Mouse (Mus musculus): ENCODE measurements around the gene Gna13. TPM values are rescaled to one million over a fixed set of nuclear protein-coding genes. Genes with fewer than 3 reads are reported as not detected.

Gna13 gene
- polyA plus RNA-seq, 1 experiment from 2014 or later: 23.0 TPM

DNA sequence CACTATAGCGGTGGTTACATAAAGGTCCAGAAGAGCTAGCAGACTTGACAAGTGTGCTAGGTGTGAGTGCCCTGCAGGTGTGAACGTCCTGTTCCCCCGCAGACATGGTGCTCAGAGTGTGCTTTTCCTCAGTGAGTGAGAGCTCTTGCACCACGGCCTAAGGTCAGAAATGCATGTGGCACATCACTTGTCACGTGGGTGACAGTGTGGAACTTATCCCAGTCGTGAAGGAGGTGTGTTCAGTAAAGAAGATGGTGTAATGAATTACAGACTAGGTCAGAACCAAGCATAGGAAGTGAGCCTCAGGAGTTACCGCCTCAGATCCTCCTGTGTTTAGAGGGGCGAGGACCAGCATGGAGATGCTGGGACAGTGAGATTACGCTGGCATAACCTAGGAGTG lies 32.7 kb downstream of the Gna13 start:
- Histone ChIP-seq H3K36me3 (ENCODE audit: control insufficient read depth, insufficient read depth, low read length) (peaks cover 14% of the 10 kb centered on the region; the same call in 1 of the 2 replicates), H3K27ac (ENCODE audit: low read depth, low read length) (no peak overlapping the region), H3K4me1 (ENCODE audit: control insufficient read depth, insufficient read depth, low read length) (no peaks in the 10 kb centered on the region), H3K9ac (replicated peaks; ENCODE audit: low read depth, low read length) (no peak overlapping the region), H3K4me3 (ENCODE audit: low read depth, low read length) (no peak overlapping the region), H3K9me3 (ENCODE audit: control insufficient read depth, low read length) (no peaks in the 10 kb centered on the region), H3K4me2 (ENCODE audit: low read depth, low read length) (no peak overlapping the region), H3K27me3 (ENCODE audit: control insufficient read depth, insufficient read depth, low read length) (no peaks in the 10 kb centered on the region)
- WGBS: 96% methylated on average over 9 of the region's 9 CpGs
- no peak for ATAC-seq (ENCODE audit: low read depth)

DNA sequence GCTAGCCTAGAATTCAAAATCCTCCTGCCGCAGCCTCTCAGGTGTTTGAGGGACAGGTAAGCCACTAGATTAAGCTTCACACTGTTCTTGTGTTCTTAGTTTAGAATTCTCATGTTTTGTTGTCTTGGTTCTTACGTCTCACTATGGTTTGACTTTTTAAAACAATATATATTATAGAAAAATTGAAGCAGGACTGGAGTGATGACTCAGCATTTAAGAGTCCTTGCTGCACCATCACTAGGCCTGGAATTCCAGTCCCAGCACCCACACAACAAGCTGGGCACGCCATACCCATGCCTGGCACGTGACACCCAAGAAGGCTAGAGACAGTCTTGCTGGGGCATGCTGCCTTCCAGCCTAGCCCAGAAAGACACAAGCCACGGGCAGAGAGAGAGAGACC lies 43.8 kb downstream of the Gna13 start:
- Histone ChIP-seq H3K27me3 (ENCODE audit: control insufficient read depth, insufficient read depth, low read length) (no peaks in the 10 kb centered on the region), H3K9me3 (ENCODE audit: control insufficient read depth, low read length) (no peaks in the 10 kb centered on the region), H3K4me3 (ENCODE audit: low read depth, low read length) (no peak overlapping the region), H3K9ac (replicated peaks; ENCODE audit: low read depth, low read length) (no peak overlapping the region), H3K27ac (ENCODE audit: low read depth, low read length) (no peak overlapping the region), H3K4me1 (ENCODE audit: control insufficient read depth, insufficient read depth, low read length) (no peaks in the 10 kb centered on the region), H3K36me3 (ENCODE audit: control insufficient read depth, insufficient read depth, low read length) (no peaks in the 10 kb centered on the region), H3K4me2 (ENCODE audit: low read depth, low read length) (no peak overlapping the region)
- WGBS: 91% methylated on average over 5 of the region's 5 CpGs
- ATAC-seq (ENCODE audit: low read depth): no peak

DNA sequence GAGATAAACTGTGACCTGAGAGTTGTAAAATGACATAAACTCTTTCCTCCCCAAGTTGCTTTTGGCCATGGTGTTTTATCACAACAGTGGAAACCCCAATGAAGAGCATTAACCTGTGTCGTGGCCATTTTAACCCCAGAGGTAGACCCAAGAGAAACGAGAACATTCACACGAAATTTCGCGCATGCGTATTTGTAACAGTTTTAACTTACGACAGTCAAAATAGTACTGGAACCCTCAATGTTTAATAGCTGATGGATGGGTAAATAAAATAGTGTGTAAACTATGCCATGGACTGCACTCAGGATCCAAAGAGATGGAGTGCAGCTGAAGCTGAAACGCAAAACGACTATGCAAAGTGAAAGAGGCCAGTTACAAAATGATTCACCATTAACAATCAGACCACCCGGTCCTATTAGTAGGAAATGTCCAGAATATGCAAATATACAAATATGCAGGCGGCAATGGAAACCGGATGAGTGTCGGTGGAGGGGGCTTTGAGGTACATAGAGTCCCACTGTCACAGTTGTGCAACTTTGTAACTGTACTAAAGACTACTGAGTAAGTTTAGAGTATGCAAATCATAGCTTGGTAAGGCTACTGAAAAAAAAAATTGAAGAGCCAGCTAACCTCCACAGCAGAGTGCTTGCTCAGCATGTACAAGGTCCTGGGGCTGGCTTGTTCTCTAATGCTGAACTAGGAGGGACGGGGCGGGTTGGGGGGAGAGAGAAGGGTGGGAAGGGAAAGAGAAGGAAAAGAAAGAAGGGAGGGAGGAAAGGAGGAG lies 47.8 kb downstream of the Gna13 start:
- ATAC-seq (ENCODE audit: low read depth): no peak
- WGBS: 93% methylated on average over 15 of the region's 15 CpGs

DNA sequence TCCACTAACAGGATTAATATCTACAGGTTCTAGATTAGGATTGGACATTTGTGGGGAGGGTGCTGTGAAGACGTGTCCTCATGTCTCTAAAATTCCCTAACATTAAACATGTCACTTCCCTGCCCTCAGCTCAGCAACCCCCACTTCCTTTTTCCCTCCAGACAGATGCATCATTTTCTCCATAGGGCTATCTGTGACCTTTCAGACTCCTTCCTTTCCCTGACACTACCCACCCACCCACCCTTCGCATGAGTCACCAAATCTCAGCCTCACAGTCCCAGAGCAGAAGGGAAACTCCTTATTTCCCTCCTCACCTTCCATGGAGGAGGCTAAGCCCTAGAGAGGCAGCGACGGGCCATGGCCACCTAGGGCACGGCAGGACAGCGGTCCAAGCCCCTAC lies 51.0 kb downstream of the Gna13 start, which contains the start of gene 9930022D16Rik:
9930022D16Rik (plus strand) TSS at position 301 of the 400 bp plus-strand sequence.
- H3K27me3 ChIP-seq (ENCODE audit: control insufficient read depth, insufficient read depth, low read length): no peaks in the 10 kb centered on the region
- no peak within 1 kb of the TSS for H3K27ac ChIP-seq (ENCODE audit: low read depth, low read length)
- no peaks in the 10 kb centered on the region for H3K4me1 ChIP-seq (ENCODE audit: control insufficient read depth, insufficient read depth, low read length)
- H3K4me2 ChIP-seq (ENCODE audit: low read depth, low read length): no peak within 1 kb of the TSS
- H3K9ac ChIP-seq (replicated peaks; ENCODE audit: low read depth, low read length): no peak within 1 kb of the TSS
- no peak within 1 kb of the TSS for H3K4me3 ChIP-seq (ENCODE audit: low read depth, low read length)
- 93% methylated on average over 6 of the region's 6 CpGs for WGBS
- H3K36me3 ChIP-seq (ENCODE audit: control insufficient read depth, insufficient read depth, low read length): no peaks in the 10 kb centered on the region
- ATAC-seq (ENCODE audit: low read depth): no peak
- H3K9me3 ChIP-seq (ENCODE audit: control insufficient read depth, low read length): no peaks in the 10 kb centered on the region

More for the DNA sequence above, 47.8 kb downstream of the Gna13 start:
- Histone ChIP-seq H3K4me1 (ENCODE audit: control insufficient read depth, insufficient read depth, low read length) (no peaks in the 10 kb centered on the region), H3K4me3 (ENCODE audit: low read depth, low read length) (no peak overlapping the region), H3K9me3 (ENCODE audit: control insufficient read depth, low read length) (no peaks in the 10 kb centered on the region), H3K27ac (ENCODE audit: low read depth, low read length) (no peak overlapping the region), H3K4me2 (ENCODE audit: low read depth, low read length) (no peak overlapping the region), H3K36me3 (ENCODE audit: control insufficient read depth, insufficient read depth, low read length) (no peaks in the 10 kb centered on the region), H3K9ac (replicated peaks; ENCODE audit: low read depth, low read length) (no peak overlapping the region), H3K27me3 (ENCODE audit: control insufficient read depth, insufficient read depth, low read length) (no peaks in the 10 kb centered on the region)

DNA sequence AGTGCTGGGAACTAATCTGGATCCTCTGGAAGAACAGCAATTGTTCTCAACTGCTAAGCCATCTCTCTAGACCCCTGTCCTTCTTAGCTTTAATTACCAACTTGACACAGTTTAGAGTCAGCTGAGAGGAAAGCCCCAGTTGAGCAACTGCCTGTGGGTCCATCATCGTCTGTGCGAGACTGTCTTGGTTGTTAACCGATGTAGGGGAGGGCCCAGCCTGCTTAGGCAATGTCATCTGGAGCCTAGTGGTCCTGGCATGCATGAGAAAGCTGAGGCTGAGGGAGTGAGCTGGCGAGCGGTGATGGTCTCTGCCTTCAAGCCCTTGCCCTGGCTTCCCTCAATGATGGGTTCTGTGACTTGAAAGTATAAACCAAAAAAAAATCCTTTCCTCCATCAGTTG lies 52.2 kb downstream of the Gna13 start:
- 86% methylated on average over 5 of the region's 5 CpGs for WGBS
- no peak for ATAC-seq (ENCODE audit: low read depth)
- H3K9me3 ChIP-seq (ENCODE audit: control insufficient read depth, low read length): no peaks in the 10 kb centered on the region
- no peaks in the 10 kb centered on the region for H3K4me1 ChIP-seq (ENCODE audit: control insufficient read depth, insufficient read depth, low read length)
- no peak overlapping the region for H3K4me2 ChIP-seq (ENCODE audit: low read depth, low read length)
- no peaks in the 10 kb centered on the region for H3K27me3 ChIP-seq (ENCODE audit: control insufficient read depth, insufficient read depth, low read length)
- no peak overlapping the region for H3K27ac ChIP-seq (ENCODE audit: low read depth, low read length)
- no peak overlapping the region for H3K9ac ChIP-seq (replicated peaks; ENCODE audit: low read depth, low read length)
- no peak overlapping the region for H3K4me3 ChIP-seq (ENCODE audit: low read depth, low read length)
- no peaks in the 10 kb centered on the region for H3K36me3 ChIP-seq (ENCODE audit: control insufficient read depth, insufficient read depth, low read length)

DNA sequence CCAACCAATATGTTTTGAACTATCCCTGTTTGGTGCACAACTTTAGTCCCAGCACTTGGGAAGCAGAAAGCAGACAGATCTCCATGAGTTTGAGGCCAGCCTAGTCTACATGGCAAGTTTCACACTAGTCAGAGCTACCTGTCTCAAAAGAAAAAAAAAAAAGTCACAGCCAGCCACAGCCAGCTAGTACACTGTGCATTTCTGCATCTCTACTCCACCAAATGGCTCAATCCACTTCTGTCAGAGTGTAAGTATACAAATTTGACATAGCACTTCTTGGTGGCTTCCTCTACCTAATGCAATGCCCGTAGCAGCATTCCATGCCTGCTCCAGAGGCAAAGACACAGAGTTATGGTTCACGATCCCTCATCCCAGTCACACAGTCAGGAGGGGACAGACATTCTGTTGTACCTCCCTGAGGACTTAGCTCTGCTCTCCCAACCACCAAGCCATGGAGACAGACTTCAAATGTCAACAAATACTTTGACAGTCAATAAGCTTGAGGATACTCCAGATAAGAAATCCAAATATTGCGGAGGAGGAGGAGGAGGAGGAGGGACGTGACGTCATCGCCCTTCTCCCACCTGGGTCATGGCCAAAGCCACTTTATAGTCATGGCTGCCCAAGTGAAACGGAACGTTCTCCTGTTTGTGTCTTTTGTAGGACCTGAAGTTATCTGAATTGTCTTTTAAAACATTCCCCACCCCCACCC lies 54.2 kb downstream of the Gna13 start:
- Histone ChIP-seq H3K4me3 (ENCODE audit: low read depth, low read length) (no peak overlapping the region), H3K27me3 (ENCODE audit: control insufficient read depth, insufficient read depth, low read length) (no peaks in the 10 kb centered on the region), H3K4me1 (ENCODE audit: control insufficient read depth, insufficient read depth, low read length) (no peaks in the 10 kb centered on the region), H3K9ac (replicated peaks; ENCODE audit: low read depth, low read length) (no peak overlapping the region), H3K36me3 (ENCODE audit: control insufficient read depth, insufficient read depth, low read length) (no peaks in the 10 kb centered on the region), H3K9me3 (ENCODE audit: control insufficient read depth, low read length) (no peaks in the 10 kb centered on the region), H3K27ac (ENCODE audit: low read depth, low read length) (no peak overlapping the region), H3K4me2 (ENCODE audit: low read depth, low read length) (no peak overlapping the region)
- no peak for ATAC-seq (ENCODE audit: low read depth)
- 89% methylated on average over 8 of the region's 8 CpGs for WGBS

DNA sequence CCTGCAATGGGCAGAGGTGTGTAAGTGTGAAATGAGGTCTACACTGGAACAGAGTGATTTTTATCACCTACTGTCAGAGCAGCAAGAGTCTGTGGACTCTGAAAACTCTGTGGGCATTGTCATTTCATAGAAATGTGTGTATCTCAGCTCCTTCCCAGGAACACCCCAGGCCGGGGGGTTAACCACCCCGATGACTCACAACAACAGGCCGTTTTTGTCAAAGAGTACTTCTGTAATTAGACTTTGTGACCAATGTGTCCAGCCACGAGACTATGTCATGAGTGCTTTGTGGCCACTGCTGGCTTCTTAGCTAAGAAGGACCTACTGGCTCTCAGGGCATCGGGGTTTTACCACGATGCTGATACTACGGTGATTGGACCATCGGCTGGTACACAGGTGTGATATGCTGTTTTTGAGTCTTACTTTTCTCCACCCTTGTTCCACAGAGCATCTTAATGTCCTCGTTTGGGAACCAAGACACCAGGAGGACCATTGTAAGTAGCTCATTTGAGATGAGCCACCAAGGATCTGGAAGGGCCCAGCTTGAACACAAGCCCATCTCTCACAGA lies 54.9 kb downstream of the Gna13 start:
- Histone ChIP-seq H3K27ac (ENCODE audit: low read depth, low read length) (no peak overlapping the region), H3K4me2 (ENCODE audit: low read depth, low read length) (no peak overlapping the region), H3K36me3 (ENCODE audit: control insufficient read depth, insufficient read depth, low read length) (no peaks in the 10 kb centered on the region), H3K4me3 (ENCODE audit: low read depth, low read length) (no peak overlapping the region), H3K4me1 (ENCODE audit: control insufficient read depth, insufficient read depth, low read length) (no peaks in the 10 kb centered on the region), H3K27me3 (ENCODE audit: control insufficient read depth, insufficient read depth, low read length) (no peaks in the 10 kb centered on the region), H3K9me3 (ENCODE audit: control insufficient read depth, low read length) (no peaks in the 10 kb centered on the region), H3K9ac (replicated peaks; ENCODE audit: low read depth, low read length) (no peak overlapping the region)
- no peak for ATAC-seq (ENCODE audit: low read depth)
- 91% methylated on average over 9 of the region's 9 CpGs for WGBS

DNA sequence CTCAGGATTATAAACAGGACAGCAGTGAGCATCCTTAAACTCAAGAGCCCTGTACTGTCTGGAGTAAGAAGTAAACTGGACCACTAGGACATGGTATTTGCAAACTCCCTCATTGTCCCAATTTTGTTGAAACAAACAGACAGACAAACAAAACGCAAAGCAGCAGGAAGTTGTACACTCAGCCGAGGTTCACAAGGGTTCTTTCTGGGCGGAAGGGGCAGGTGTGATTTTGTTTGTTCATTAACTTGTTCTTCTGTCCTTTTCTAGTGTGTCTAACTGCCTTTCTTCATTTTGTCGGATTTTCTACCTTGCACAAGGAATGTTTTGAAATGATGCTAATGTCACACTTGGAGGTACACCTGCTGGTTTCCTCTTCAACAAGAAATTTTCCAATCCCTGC lies 56.8 kb downstream of the Gna13 start:
- H3K4me2 ChIP-seq (ENCODE audit: low read depth, low read length): no peak overlapping the region
- no peaks in the 10 kb centered on the region for H3K9me3 ChIP-seq (ENCODE audit: control insufficient read depth, low read length)
- WGBS: 51% methylated on average over 4 of the region's 4 CpGs
- H3K4me3 ChIP-seq (ENCODE audit: low read depth, low read length): no peak overlapping the region
- H3K27me3 ChIP-seq (ENCODE audit: control insufficient read depth, insufficient read depth, low read length): no peaks in the 10 kb centered on the region
- ATAC-seq (ENCODE audit: low read depth): no peak
- H3K27ac ChIP-seq (ENCODE audit: low read depth, low read length): no peak overlapping the region
- no peak overlapping the region for H3K9ac ChIP-seq (replicated peaks; ENCODE audit: low read depth, low read length)
- no peaks in the 10 kb centered on the region for H3K36me3 ChIP-seq (ENCODE audit: control insufficient read depth, insufficient read depth, low read length)
- no peaks in the 10 kb centered on the region for H3K4me1 ChIP-seq (ENCODE audit: control insufficient read depth, insufficient read depth, low read length)

DNA sequence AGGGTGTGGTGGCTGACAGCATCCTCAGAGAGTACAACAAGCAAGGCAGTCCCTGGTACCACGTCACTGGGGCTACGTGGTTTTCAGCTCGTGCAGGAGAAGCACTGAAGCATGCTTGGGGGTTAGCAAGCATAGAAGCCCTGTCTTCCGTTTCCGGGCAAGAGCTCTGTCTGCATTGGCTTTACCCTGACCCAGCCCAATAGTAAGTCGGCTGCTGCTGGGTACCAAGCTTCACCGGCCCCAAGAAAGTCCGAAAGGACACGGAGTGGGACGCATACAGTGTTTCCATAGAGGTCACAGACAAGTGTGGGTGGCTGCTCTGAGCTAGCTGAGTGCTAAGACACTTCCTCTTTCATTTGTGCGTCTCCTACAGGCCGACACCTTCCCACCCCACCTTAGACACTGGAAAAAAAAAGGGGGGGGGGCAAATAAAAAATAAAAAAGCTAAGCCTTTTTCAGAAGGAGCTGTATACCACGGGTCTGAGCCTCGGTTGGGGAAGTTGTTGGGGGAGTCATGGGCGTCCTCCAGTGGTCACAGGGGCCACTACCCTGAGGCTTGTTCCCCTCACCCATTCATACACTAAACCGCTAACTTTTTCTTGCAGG lies 57.4 kb downstream of the Gna13 start:
- H3K9me3 ChIP-seq (ENCODE audit: control insufficient read depth, low read length): no peaks in the 10 kb centered on the region
- H3K36me3 ChIP-seq (ENCODE audit: control insufficient read depth, insufficient read depth, low read length): no peaks in the 10 kb centered on the region
- H3K4me3 ChIP-seq (ENCODE audit: low read depth, low read length): no peak overlapping the region
- WGBS: 59% methylated on average over 16 of the region's 16 CpGs
- no peaks in the 10 kb centered on the region for H3K27me3 ChIP-seq (ENCODE audit: control insufficient read depth, insufficient read depth, low read length)
- no peak overlapping the region for H3K9ac ChIP-seq (replicated peaks; ENCODE audit: low read depth, low read length)
- H3K27ac ChIP-seq (ENCODE audit: low read depth, low read length): no peak overlapping the region
- no peak for ATAC-seq (ENCODE audit: low read depth)
- no peak overlapping the region for H3K4me2 ChIP-seq (ENCODE audit: low read depth, low read length)
- H3K4me1 ChIP-seq (ENCODE audit: control insufficient read depth, insufficient read depth, low read length): no peaks in the 10 kb centered on the region
